Mouse (Mus musculus) bone marrow macrophage, adult 2 months (primary cell): ENCODE measurements at regions not wholly inside any gene's neighbourhood (a gene's known extent, or its start where the extent isn't known, plus 50 kb on each side); places are given as distances from the start of the nearest gene placed in this dataset.

Experiments used
- CTCF ChIP-seq: IDR thresholded peaks from 2 replicates; pipeline ENCODE4 v1.5.1; 2012; ENCODE audit warnings: low read depth, mild to moderate bottlenecking, low read length, moderate library complexity
- POLR2A ChIP-seq: IDR thresholded peaks from 2 replicates; pipeline ENCODE4 v1.6.1; 2012; ENCODE audit warnings: mild to moderate bottlenecking, low read depth, low read length, borderline replicate concordance

- TF ChIP-seq POLR2A (no peak), CTCF (no peak)
These were observed 152.1 kb downstream of the Unc5cl start for GRCm38 (mm10) chr17:48606767-48607166.
